Mouse (Mus musculus) bone marrow macrophage, adult 2 months (primary cell): ENCODE measurements around the gene Mrgprb4.

Experiments
- CTCF ChIP-seq: IDR thresholded peaks from 2 replicates; pipeline ENCODE4 v1.5.1; 2012; ENCODE audit warnings: low read depth, mild to moderate bottlenecking, low read length, moderate library complexity
- POLR2A ChIP-seq: IDR thresholded peaks from 2 replicates; pipeline ENCODE4 v1.6.1; 2012; ENCODE audit warnings: mild to moderate bottlenecking, low read depth, low read length, borderline replicate concordance

- TF ChIP-seq POLR2A (no peak), CTCF (no peak)
Observed at GRCm38 (mm10) chr7:48226114-48226513, 27.0 kb upstream of the Mrgprb4 start.
